Mouse (Mus musculus): ENCODE data around the gene Acbd6. TPM values are rescaled to one million over a fixed set of nuclear protein-coding genes. Genes with fewer than 3 reads are reported as not detected.

Acbd6 gene
- total RNA-seq, 4 experiments from 2014 or later = 83.5 to 94.2 (median 89.7) TPM

DNA sequence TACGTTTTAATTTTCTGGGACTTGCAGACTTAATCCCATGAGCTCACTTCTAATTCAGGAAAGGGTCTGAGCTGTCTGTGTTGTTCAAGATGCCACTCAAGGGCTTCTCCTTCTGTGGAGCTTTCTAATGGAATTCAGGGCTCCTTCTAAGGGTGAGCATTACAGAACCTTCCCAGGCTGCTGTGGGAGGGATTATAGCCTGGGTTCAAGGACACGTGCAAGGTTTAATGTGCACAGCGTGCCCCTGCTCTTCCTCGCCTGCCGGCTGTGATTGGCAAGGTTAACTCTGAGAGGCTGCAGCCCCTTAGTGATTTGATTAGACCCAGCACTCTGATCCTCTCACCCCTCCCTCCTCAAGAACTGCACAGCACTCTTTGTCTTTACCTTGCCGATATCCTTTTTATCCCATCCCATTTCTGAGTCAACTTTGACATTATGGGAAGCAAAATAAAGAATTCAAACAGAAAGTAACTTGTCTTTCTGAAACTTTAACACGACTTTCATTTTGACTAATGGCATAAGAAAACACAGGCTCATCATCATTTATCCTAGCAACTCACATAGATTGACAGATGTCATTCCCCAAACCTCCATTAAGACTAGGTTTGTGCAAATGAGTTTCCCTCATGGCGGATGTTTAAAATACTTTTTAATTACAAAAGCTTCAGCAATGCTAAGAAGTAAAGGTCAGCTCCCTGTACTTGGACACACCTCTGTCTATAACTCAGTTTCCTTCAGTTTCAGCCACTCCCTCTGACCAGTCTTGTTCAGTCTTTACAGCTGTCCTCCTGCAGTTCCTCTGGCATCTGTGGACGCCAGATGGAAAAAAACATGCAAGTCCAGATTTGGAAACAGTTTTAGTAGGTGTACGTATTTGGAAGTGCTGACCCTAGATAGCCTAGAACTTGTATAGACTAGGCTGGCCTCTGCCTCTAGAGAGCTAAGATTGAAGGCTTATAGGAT, 88.7 kb downstream of the Acbd6 start:
- no peak for DNase-seq (ENCODE audit: low spot score in 2 of 2)

DNA sequence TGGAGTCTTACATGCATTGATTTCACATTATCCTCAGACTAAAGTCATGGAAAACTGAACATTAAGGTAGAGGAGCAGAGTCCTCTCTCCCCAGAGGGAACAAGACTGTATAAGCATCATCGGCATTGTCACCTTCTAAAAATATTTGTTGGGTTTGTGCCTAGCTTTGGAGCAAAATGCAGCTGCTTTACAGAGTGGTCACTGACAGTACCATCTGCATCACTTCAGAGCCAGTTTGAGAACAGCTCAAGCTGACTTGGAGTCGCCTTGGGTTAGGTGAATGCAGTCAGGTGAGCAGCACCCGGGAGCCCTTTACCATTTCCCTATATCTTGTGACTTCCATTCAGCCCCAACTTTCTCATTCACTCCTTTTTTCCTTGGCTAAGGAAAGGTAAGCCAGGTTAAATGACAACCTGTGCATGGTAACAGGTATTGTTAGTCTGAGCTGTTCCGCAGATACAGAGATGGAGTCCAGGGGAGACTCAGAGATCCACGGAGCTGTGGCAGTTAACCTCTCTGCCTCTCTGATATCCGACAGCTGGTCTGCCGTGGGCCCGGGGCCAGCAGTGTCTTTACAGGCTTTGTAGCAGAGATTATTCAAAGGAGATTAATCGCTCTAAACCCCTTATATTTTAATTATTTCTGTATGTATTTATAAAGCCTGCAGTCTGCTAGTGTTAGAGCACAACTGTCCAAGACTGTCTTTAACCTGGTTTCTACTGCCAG, 92.4 kb downstream of the Acbd6 start:
- DNase-seq (ENCODE audit: low spot score in 2 of 2) = no peak

DNA sequence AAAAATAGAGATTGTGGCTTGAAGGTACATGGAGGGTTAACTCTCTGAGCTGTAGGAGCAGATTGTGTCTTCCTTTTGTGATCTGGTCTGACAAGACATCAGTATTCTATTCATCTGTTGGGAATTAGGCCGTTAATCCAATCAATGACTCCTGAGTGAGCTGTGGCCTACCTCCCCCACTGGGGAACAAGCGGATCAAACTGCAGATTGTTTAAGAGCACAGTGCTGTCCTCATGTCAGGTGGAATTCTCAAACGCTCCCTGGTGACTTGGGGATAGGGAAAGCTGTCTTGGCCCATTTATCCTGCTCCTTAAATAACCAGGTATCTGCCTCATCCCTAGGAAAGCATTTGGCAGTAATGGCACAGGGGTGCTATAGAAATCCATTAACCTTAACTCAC, 97.0 kb downstream of the Acbd6 start:
- no peak for DNase-seq (ENCODE audit: low spot score in 2 of 2)

GRCm38 (mm10) chr1:155656321-155656720, 98.4 kb downstream of the Acbd6 start:
- no peak for DNase-seq (ENCODE audit: low spot score in 2 of 2)

DNA sequence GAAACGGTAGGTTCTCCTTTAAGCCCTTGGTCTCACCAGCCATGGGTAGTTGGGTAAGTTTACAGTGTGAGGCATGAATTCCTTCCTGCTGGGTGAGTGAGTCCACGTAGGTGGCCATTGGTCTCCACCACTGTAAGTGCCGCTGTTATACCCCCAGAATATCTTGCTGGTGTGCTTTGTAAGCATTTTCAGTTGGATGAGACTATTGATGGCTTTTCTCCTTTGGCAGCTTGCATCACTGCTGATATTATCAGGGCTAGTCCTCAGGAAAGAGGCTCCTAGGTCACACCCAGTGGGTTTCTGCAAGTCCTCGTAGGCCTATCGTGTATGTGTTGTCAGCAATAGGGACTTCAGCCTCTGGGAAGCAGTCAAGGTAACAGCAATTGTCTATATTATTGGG, 106.1 kb downstream of the Acbd6 start:
- DNase-seq (ENCODE audit: low spot score in 2 of 2) = no peak

DNA sequence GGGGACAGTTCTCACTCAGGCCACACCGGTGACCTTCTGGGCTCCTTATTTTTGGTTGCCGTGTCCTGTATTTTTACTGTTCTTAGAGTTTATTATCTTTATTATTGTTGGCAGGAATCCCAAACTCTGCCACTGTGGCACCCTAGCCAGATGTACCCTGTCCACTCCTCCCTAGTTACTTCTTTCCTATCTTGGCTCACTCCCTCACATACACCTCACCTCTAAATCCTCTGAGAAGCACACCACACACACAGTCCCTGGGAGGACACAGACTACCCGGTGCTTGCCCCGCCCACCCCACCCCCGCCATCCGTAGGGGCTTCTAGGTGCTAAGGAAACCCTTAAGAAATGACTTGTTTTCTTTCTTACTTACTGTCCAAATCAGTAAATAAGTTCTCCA, 117.7 kb downstream of the Acbd6 start:
- DNase-seq (ENCODE audit: low spot score in 2 of 2) = no peak

- DNase-seq (ENCODE audit: low spot score in 2 of 2) = no peak
Observed at GRCm38 (mm10) chr1:155681116-155681799, 123.3 kb downstream of the Acbd6 start.

- no peak for DNase-seq (ENCODE audit: low spot score in 2 of 2)
Observed at GRCm38 (mm10) chr1:155686816-155687215, 128.9 kb downstream of the Acbd6 start.

- DNase-seq (ENCODE audit: low spot score in 2 of 2) = no peak
Observed at GRCm38 (mm10) chr1:155689141-155689540, 131.2 kb downstream of the Acbd6 start.

DNA sequence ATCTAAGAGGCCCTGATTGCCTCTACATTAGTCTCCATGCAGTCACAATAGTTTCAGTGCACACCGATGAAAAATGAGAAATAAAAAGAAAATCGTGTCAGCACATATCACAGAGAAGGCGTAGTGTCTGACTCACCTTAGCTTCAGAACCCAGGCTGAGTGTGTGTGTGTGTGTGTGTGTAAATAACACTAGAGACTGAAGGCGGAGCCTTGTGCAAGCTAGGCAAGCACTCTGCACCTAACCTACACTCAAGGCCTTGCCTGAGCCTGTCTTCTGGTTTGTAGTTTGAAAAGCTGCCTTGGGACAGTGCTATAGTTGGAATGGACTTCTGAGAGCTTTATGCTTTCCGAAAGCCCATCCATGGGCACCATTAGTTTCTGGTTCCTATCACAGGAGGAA, 131.6 kb downstream of the Acbd6 start:
- DNase-seq (ENCODE audit: low spot score in 2 of 2) = no peak

DNA sequence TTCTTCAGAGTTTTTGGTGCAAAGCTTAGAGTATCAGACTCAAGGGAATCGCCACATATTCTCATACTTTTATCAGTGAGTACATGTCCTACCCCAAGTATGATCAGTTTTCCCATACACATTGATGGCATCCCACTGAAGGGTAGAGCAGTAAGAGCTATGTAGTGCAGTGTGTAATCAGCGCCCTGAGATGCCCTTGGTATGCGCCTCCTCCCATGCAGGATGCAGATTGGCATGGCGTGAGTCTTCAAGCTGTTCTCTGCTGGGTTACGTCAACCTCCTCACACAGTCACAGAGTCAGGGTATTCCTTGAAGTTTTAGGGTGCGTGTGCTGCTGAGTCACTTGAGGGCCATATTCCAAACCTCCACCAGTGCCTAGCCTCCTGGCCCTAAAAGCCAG, 134.3 kb downstream of the Acbd6 start:
- no peak for DNase-seq (ENCODE audit: low spot score in 2 of 2)

- DNase-seq (ENCODE audit: low spot score in 2 of 2) = no peak
Observed at GRCm38 (mm10) chr1:155693026-155693425, 135.1 kb downstream of the Acbd6 start.

GRCm38 (mm10) chr1:155693443-155693842, 135.5 kb downstream of the Acbd6 start:
- no peak for DNase-seq (ENCODE audit: low spot score in 2 of 2)

- peak; percentile 27 to 47 for DNase-seq (ENCODE audit: low spot score in 2 of 2)
Observed at GRCm38 (mm10) chr1:155698373-155699159, 140.6 kb downstream of the Acbd6 start.

DNA sequence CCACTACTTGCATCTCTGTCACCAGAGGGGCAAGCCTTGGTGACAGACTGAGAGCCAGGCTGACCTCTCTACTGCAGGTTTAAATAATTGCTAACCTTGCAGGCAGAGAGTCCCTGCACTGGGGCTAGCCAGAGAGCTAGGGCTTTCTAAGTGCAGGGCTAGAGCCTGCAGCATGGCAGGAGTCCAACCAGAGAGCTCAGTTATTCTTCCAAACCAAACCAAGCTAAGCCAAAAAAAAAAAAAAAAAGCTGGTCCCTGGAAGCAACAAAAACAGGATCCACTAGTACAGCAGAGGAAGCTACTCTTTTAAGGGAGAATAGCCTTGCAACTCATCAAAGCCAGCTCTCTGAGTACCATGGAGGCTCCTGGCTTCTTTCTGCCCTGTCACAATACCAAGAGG, 143.0 kb downstream of the Acbd6 start:
- DNase-seq (ENCODE audit: low spot score in 2 of 2) = peak in 1 of 2 experiments; percentile 24

DNA sequence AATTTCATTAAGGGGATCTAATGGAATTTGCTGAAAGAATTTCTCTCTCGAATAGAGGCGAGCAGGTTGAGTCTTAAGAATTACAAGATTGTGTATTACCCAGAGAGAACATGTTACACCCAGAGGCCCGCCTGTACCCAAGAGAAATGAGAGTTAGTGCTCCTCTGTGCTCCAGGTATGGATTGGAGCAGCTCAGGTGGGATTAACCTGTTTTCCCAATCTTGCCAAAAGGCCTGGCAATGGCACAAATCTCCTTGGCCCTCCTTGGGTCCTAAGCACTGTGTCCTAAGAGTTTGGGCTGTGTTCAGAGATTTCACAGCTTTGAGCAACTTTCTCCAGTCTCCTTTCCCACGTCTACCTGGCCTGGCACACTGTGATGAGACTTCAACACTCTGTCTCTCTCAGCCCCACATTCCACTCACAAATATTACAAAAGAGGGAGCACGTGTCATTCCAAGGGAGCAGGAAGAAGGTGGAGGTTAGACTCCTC, 145.3 kb downstream of the Acbd6 start:
- no peak for DNase-seq (ENCODE audit: low spot score in 2 of 2)

DNA sequence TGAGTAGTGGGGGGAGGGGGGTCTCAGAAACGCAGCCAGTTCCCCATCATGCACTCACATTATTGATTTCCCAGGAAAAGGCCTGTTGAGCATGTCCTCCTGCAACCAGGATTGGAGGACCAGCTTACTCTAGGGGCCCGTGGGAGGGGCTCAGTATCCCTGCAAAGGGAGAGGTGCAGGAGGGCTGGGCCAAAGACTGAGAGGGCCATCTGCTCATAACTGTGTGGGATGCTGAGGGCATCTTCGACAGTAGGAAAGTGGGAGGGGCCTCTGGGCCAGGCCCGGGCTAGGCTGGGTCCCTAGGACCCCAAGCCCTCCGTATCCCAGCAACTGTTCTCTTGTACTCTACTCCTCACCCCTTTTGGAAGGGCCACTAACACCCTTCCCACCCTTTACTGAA, 146.3 kb downstream of the Acbd6 start:
- DNase-seq (ENCODE audit: low spot score in 2 of 2) = no peak

- peak in 1 of 2 experiments; percentile 36 for DNase-seq (ENCODE audit: low spot score in 2 of 2)
Observed at GRCm38 (mm10) chr1:155713306-155713705, 155.4 kb downstream of the Acbd6 start.

DNA sequence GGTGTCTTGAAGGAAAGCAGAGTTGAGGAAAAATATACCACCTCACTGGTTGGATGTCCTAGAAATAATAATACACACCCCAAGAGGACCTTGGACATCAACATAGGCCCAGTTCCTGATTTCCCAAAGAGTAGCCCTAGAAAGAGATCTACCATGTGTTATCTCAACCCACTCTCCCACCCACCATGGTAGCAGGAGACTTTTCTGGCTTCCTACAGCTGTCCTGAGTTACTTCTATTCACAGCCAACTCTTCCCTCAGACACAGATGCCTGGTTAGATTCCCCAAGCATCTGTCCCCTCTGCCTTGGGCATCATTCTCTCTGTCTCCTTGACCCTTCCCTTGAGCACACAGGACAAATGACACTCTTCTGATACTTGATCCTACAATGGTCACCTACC, 157.4 kb downstream of the Acbd6 start:
- DNase-seq (ENCODE audit: low spot score in 2 of 2) = no peak

- DNase-seq (ENCODE audit: low spot score in 2 of 2) = no peak
Observed at GRCm38 (mm10) chr1:155717301-155717700, 159.4 kb downstream of the Acbd6 start.

GRCm38 (mm10) chr1:155718851-155719250, 160.9 kb downstream of the Acbd6 start:
- no peak for DNase-seq (ENCODE audit: low spot score in 2 of 2)
